Mouse (Mus musculus) lung, adult 18-20 months (tissue): ENCODE measurements at regions not wholly inside any gene's neighbourhood (a gene's known extent, or its start where the extent isn't known, plus 50 kb on each side); places are given as distances from the start of the nearest gene placed in this dataset.

ENCODE experiments used
- DNase-seq, 2 experiments: peaks; one replicate each; pipeline ENCODE4 v3.0.0; 2022; ENCODE audit warnings: mixed read lengths in 2 of 2

DNA sequence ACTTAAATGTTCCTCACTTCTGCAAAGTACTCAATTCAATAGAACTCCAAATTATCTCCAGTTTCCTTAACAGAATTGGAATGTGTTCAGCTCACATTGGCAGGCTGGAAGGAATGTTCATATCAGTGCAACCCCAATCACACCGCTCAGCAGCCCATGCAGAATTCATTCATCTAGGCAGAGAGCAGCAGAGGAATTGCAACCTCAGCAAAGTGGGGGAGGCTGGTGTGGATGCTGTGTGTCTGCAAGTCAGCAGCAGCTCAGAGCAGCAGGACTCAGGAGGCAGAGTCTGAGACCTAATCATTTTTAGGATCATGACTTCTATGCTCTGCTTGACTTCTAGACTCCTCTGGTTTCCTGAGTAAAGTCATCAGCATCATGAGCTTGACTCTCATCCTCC lies 100.7 kb upstream of the Chrna7 start:
- no peak for DNase-seq

DNA sequence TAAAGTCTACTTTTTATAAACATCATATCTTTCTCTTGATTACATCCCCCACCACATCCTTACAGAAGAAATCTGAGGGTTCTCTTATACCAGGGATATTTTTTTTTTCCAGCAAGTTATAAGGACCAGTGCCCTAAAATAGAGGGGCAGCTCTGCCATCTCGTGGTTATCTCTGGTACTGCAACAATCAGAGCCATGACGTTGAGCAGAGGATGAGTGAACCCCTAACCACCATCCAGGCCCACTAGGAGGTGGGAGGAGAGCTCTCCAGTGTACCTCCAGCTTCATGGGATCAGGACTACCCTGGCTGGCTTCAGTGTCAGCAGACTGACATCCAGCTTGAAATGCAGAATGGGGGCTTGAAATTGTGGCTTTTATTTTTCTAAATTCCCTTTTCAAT lies 107.2 kb upstream of the Chrna7 start:
- DNase-seq: peak; percentile 7 to 10

DNA sequence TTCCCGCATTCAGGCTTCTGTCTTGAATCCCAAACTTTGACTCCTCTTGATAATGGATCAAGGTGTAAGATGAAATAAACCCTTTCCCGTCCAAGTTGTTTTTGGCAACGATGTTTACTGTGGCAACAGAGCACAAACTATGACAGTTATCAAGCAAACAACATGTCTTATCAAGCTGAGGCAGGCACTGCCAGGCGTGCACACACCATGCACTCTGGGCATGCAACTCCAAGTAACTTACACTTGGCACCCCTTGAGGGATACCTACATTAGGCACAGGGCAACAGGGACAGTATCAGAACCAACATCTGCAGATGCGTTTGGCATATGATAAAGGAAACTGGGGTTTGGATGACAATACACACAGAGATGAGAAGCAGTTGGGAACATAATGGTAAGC lies 108.8 kb upstream of the Chrna7 start:
- DNase-seq: no peak

DNA sequence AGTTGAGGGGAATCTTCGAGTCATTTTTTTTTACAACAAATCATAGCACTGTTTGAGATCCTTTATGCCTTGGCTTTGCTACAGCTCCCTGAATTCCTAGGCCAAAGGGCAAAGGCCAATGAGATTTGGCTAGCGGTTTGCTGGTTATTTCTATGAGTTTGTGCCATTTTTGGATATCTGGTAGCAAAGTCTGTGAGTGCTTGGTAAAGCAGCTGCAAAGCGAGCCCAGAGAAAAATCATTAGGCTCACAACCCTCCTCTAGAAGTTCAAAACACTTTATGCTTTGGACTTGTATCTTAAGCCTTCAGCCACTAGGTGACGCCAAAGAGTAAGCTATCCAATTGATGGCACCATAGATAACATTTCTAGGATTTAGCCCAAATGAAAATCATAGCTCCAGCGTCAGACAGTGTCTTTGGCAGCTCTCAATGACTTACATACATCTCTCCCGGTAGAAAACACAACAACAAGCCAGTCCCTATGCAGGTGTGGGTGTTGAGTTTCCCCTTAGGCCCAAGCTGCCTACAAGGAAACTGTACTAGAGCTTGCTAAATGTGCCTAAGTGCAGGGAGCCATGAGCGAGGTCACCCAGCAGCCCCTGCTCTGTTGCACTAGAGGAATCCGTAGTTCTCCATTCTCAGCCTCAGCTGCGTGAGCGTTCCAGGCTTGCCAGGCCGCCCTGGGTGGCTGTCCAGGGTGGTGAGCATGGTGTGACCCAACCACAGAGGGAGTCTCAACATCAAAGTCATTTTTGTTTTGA lies 109.8 kb upstream of the Chrna7 start:
- DNase-seq: no peak

DNA sequence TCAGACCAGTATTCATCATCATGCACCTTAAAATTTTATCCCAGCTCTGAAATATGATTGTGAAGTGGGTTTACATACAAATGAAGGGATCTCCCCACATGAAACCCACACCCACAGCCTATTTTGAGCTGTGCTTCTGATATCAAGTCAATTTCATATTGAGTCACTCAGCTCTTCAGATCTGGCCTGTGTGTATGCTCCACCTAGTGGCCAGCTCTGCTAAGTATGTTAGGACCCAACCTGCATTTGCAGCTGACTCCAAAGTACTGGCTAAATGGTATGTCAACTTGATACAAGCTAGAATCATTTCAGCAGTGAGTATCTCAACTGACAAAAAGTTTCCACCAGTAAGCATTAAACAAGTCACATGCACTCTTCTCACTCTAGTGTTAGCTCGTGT lies 109.4 kb upstream of the Otud7a start:
- no peak for DNase-seq

DNA sequence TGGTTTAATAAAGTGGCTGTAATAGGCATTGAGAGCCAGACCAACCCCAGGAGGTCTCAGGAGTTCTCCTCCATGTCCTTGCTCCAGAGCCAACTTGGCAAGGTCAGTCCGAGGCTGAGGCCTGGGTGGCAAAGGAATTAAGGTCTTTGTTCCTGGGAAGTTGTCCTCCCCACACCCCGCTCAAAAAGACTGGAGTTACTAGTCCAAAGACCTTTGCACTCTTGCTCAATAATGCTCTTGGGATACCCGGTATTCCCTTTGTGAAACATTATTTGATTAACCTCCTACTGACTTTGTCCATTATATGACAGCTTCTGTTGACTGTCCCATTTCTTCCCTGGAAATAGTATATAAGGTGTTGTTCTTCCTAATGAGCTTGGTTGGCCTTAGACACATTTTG lies 108.5 kb upstream of the Otud7a start:
- DNase-seq: no peak

DNA sequence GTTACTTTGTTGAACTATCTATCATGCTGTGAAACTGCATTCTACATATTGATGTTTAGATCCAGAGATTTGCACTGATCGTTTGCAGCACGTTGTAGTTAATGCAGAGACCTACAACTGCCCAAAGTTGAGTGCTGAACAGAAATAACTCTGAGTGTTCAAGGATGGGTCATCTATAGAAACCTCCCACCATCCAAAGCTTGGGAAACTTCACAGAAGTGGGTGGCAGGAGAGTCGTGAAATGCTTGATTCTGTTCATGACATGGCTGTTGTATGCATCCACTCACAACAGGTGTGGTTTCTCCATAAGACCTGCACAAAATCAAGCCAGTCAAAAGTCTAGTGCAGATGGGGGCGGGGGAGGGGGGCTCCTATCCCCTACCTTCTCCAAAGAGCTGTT lies 102.8 kb upstream of the Otud7a start:
- DNase-seq: no peak

DNA sequence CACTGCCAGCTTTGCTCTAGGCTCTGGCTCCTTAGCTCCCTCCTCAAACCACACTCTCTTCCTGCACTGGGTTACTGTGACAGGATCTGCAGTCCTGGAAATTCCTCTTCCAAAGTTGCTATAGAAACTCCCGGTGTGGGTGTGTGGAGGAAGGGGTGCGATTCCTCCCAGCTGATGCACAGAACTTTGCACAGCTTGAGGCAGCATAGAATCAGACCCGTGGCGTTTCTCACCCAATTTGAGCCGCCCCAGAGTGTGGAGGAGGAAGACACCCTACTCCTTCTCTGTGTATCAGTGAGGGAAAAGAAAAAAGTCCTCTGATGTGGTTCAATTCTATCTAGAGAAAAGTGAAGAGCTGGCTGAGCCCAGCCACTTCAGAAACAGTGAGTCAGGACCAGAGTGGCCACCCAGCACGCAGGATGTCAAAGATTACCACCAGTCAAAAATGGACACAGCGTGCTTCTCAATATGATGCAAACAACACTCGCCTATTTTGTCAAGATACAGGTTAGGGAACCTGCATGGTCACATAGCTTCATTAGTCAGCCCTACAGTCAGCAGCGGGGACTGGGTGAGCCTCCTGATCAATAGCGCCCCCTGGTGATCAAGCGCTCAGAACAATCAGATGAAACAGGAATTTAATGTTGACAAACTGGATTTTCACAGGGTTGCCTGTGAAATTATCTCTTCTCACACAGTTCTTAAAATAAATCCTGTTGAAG lies 98.7 kb upstream of the Otud7a start:
- DNase-seq: no peak

DNA sequence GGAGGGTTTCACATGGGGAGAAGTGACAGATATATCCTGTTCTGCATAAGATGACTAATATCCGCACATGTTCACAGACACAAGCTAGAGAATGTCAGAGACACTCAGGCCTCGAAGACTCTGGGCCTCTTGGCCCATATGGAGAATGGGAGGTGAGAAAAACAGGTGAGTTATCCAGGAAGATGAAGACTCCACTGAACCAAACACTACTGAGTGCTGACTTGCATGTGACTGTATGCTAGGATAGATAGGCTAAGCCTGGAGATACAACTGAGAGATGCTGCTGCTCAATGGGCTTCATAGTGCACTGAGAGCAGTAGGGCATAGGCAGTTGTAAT lies 98.2 kb upstream of the Otud7a start:
- DNase-seq: no peak
